Mouse (Mus musculus) MEL (cell line): Measurements from ENCODE around the gene Hba-x.

Experiments
- CTCF ChIP-seq, 3 experiments: IDR thresholded peaks in 2 of 3; conservative IDR thresholded peaks in 1 of 3; 2 replicates each; pipeline ENCODE4 v1.5.1; 2011 to 2012; ENCODE audit warnings: low read length in 3 of 3, low read depth in 2 of 3, mild to moderate bottlenecking in 2 of 3, improper control_type of control experiment in 1 of 3, inconsistent platforms in 1 of 3, mixed read lengths in 1 of 3, moderate library complexity in 1 of 3; ENCODE audit not compliant: control insufficient read depth in 1 of 3, insufficient read depth in 1 of 3, poor library complexity in 1 of 3, severe bottlenecking in 1 of 3
- MAFK ChIP-seq: IDR thresholded peaks from 2 replicates; pipeline ENCODE4 v1.6.1; 2011; ENCODE audit warnings: low read depth, mild to moderate bottlenecking, low read length, improper control_type of control experiment, borderline replicate concordance
- POLR2A ChIP-seq, 2 experiments: IDR thresholded peaks; 2 replicates each; pipeline ENCODE4 v1.6.1; 2011 to 2012; ENCODE audit warnings: low read length in 2 of 2, mild to moderate bottlenecking in 2 of 2, control low read depth in 1 of 2, improper control_type of control experiment in 1 of 2, low read depth in 1 of 2, moderate library complexity in 1 of 2; ENCODE audit not compliant: control insufficient read depth in 1 of 2, insufficient read depth in 1 of 2, poor library complexity in 1 of 2
- UBTF ChIP-seq: IDR thresholded peaks from 2 replicates; pipeline ENCODE4 v1.6.1; 2012; ENCODE audit warnings: low read depth, mild to moderate bottlenecking, inconsistent platforms, low read length, improper control_type of control experiment, moderate library complexity, borderline replicate concordance; ENCODE audit not compliant: insufficient read depth

DNA sequence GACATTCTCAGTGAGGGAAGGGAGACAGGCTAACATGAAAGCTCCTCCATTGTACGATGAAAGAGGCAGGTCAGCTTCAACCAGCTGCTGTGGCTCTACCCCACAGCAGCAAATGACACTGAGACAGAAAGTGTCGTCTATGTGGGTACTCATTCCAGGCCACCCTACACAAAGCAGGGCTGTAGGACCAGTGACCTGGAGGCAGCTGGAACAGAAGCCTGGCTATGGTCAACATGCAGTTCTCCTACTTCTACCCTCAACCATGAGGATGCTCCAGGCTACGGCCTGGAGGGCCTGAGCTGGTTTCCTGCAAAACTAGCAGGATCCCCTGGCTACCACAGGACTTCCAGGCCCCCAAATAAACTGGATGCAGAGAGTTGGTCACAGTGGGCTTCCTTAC lies 19.6 kb upstream of the Hba-x start:
- TF ChIP-seq CTCF (IDR thresholded peaks at IDR 0.05 in 2 of 3, conservative IDR thresholded peaks at IDR 0.05 in 1 of 3; ENCODE audit: control insufficient read depth in 1 of 3, insufficient read depth in 1 of 3, low read depth in 2 of 3, low read length in 3 of 3, poor library complexity in 1 of 3, severe bottlenecking in 1 of 3) (no peak), MAFK (no peak), POLR2A (IDR thresholded peaks at IDR 0.05; ENCODE audit: control insufficient read depth in 1 of 2, insufficient read depth in 1 of 2, low read depth in 1 of 2, low read length in 2 of 2, poor library complexity in 1 of 2) (no peak), UBTF (no peak)
